Mouse (Mus musculus) left cerebral cortex, adult 2 months (tissue): ENCODE results near the gene 9430097D07Rik. TPM values are rescaled to one million over a fixed set of nuclear protein-coding genes. Genes with fewer than 3 reads are reported as not detected.
A peak's percentile ranks its signal among the peaks of the same experiment; 100 is the strongest.

Source experiments
- DNase-seq, 2 experiments: peaks; one replicate each; pipeline ENCODE4 v3.0.0; 2021 to 2022; ENCODE audit warnings: low spot score in 2 of 2, mixed read lengths in 1 of 2; ENCODE audit errors: extremely low spot score in 1 of 2
- H3K27ac ChIP-seq: fragments of 200-600 bp; 2 replicates; pipeline ENCODE4 v1.8.1; 2022
- H3K4me3 ChIP-seq: fragments of 200-600 bp; 2 replicates; pipeline ENCODE4 v1.8.1; 2022
- CTCF ChIP-seq: fragments of 200-600 bp; IDR thresholded peaks from 2 replicates; pipeline ENCODE4 v1.8.1; 2022; ENCODE audit warnings: antibody characterized with exemption, mild to moderate bottlenecking, moderate library complexity
- intact Hi-C: fragments of 180-260 bp; cut with DNase I; formaldehyde crosslinking; loops from one replicate; pipeline ENCODE4 v1.15.1; 2025
- total RNA-seq, 2 experiments: library from RNA; stranded (reverse); gene quantifications; 2 replicates each; pipeline ENCODE4 v1.2.3; 2021

The 9430097D07Rik gene
- total RNA-seq, 2 experiments from 2014 or later, result 0.75 to 1.1 TPM

DNA sequence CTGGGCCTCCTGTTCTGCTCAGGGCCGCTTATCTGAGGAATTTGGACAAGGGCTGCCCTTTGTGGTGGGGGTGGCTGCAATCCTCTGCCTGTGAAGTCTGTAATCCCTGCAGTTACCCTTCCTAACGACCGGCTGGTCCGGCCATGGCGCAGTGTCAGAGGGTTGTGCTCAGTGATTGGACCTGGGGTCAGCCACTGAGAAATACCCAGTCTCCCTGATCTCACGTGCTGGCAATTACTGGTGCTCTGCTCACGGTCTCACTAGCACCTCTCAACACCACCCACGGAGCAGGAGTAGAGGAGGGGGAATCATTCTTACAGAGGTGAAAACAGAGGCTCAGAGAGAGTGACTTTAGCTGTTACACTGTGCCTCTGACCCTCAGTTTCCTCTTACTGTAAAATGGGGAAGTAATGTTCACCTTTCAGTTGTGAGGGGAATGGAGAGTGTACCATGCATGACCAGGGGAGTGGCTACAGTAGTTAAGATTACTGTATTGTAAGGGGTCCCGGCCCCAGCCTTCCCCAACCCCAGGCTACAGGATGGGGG is 38.1 kb downstream of the 9430097D07Rik start:
- no peak for TF ChIP-seq CTCF
- Histone ChIP-seq H3K4me3 (peak overlapping the region; percentile 94), H3K27ac (peak overlapping the region; percentile 97)
- DNase-seq, result no peak
- intact Hi-C loops, result no loop called here

DNA sequence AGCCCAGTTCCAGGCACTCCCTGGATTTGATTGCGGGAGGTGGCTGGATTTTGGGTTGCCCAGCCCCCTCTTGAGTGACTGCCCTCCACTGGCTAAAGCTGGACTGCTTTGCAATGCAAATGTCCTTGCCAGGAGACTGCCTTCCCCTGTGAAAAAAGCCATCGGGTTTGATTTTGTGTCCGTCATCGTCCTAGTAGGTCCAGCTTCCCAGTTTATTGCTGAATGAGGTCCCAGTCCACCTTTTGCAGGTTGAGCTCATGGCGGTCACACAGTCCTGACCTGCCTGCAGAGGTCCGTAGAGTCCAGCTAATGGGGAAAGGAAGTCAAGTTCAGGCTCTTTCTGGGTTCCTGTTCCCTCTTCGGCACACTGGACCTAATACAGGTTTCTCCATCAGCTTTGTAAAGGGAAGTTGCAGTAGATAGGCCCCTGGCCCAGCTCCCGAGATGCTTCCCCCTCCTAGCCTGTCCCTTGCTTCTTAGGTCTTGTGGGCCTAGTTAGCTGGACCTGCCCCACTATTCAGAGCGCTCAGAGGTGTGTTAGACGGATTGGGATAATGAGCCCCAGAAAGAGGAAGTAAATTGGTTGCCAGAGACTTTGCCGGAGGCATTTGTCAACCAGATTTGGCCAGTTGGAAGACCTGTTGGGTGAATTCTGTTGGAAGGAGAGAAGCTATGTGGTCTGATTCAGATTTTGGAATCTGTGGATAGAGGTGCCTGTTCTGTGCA is 38.7 kb downstream of the 9430097D07Rik start:
- peak; percentile 62 for DNase-seq
- TF ChIP-seq CTCF, result peak; percentile 15
- Histone ChIP-seq H3K27ac (peak overlapping the region; percentile 97), H3K4me3 (peak overlapping the region; percentile 94)
- intact Hi-C loops, result no loop called here

DNA sequence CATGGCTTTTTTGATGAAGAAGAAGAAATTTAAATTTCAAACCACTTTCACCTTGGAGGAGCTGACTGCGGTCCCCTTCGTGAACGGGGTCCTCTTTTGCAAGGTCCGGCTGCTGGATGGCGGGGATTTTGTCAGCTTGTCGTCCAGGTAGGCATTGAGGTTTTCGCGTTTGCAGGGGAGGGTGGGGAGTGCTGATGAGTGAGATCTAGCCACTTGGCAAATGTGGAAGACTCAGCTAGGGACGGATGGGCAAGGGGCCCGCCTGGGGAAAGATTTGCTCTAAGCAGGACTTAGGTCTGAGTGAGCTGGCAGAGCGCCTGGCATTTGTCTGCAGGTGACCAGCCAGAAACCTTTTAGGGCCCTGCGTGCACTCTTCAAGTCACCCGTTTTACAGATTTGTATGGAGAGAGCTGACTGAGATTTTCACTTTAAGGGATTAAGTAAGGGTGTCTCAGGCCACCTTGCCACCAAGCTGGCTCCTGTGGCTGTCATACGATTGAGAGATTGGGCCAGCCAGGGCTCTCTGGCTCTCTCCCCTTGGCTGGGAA is 39.3 kb downstream of the 9430097D07Rik start:
- intact Hi-C loops, result no loop called here
- H3K27ac ChIP-seq, result peak overlapping the region; percentile 97
- TF ChIP-seq CTCF, result no peak
- H3K4me3 ChIP-seq, result peak overlapping the region; percentile 94
- peak in 1 of 2 experiments; percentile 26 for DNase-seq

DNA sequence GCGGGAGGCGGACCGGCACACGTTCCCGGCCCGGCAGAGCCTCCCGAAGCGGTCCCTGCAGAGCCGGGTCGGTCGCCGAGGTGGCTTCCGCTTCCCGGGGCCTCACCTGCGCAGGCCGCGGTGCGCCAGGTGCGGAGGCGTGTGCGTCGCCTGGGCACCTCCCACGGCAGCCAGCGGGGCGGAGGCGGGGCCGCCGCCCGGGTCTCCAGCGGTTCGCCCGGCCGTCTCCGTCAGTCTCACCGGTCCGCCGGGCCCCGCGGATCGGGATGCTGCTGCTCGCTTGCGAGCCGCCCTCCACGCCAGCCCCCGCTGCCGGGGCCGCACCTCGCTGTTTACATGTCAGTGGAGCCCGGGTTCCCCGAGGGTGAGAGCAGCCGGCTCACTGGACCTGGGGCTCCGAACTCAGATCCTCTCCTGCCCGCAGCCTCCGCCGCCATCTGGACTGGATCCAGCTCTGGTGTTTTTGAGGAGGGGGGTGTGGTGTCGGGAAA is 39.9 kb downstream of the 9430097D07Rik start:
- intact Hi-C loops, result loop anchor here (1.0 to 2.0 kb wide), 2 partner anchors 31 to 49 kb away; no protein-coding TSS in a partner anchor
- peak overlapping the region; percentile 97 for H3K27ac ChIP-seq
- no peak for TF ChIP-seq CTCF
- peak overlapping the region; percentile 94 for H3K4me3 ChIP-seq
- DNase-seq, result peak; percentile 61 to 63

DNA sequence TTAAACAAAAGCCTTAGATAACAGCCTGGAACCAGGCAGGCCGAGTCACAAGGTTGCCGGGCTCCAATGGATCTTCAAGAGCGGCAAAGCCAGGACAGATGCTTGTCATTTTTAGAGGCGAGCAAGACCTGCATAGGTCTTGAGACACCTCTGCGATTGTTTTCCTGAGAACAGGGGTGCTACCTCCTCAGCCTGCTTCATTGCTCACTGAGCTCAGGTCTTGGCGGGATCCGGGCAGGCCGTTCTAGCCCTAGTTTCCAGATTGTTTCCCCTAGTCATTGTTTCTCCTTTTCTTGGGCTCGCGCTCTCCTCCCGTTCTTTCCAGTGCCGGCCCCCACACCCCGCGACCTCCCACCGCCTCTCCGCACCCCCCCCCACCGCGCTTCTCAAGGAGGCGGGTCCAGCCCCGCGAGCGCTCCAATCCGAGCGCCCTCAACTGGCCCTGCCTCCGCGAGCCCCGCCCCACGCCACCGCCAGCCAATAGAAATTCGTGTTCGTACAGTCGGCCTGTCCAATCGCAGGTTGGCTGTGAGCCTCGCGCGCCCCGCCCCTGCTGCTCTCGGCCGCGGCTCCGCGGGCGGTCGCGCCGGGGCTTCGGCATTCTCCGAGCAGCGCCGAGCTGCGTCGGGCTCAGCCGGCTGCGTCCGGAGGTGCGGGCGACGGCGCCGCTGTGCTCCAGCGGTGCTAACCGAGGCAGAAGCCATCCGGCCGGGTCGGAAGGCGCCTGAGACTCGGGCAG is 40.6 kb downstream of the 9430097D07Rik start, which contains the start of gene Fam102a:
Fam102a (plus strand) TSS at position 600 of the 739 bp plus-strand sequence.
- intact Hi-C loops, result loop anchor here (1.0 to 2.0 kb wide), 2 partner anchors 31 to 48 kb away; no protein-coding TSS in a partner anchor
- peak within 1 kb of the TSS; percentile 94 for H3K4me3 ChIP-seq
- peak within 1 kb of the TSS; percentile 97 for H3K27ac ChIP-seq
- no peak for TF ChIP-seq CTCF
- peak; percentile 99 for DNase-seq

DNA sequence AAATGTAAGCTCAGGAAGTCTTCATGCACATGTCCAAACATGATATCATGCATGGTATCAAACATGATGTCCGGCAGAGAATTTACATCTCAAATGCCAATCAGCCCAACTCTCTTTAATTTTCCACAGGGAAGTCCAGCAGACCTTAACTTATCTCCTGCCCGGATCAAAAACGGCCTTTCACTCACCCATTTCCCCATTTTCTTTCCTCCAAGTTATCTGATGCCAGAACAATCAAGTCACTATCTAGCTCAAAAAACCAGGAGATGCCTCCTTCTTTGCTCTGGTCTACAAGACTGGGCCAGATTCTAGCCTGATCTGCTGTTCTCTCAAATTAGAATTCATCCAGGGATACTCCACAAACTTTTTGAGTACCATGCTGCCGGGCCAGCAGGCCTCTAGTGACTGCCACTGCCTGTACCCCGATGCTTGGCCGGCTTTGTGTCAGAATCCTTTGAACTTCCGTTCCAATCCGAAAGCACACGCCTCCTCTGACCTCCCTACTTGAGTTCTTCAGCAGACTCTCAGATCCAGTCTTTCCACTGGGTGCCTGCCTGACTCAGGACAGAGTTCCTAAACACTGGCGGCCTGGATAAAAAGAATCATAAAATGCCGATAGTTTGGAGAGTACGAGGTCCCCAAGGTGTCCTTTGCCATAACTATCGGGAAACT is 41.3 kb downstream of the 9430097D07Rik start:
- intact Hi-C loops, result loop anchor here (2.0 kb wide), 1 partner anchor 47 kb away; no protein-coding TSS in a partner anchor
- DNase-seq, result no peak
- Histone ChIP-seq H3K4me3 (peak overlapping the region; percentile 94), H3K27ac (peak overlapping the region; percentile 88)
- no peak for TF ChIP-seq CTCF

DNA sequence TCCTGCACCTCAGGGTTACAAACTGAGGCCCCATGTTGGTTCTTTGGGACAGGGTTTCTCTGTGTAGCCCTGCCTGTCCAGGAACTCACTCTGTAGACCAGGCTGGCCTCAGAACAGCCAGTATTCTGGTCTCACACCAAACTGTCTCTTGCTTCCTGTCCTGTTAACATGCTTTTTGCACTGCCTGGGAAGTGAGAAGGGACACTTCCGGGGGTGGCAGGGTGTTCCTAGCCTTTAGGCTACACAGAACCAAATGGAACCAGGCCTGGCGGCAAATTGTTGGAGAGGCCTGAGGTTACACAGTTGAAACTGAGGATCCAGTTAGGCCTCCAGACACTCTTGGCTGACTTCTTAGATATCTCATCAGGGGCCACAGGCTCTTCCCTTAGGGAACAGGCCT is 42.3 kb downstream of the 9430097D07Rik start:
- no peak for TF ChIP-seq CTCF
- H3K4me3 ChIP-seq, result no peak overlapping the region
- DNase-seq, result no peak
- intact Hi-C loops, result no loop called here
- H3K27ac ChIP-seq, result no peak overlapping the region

DNA sequence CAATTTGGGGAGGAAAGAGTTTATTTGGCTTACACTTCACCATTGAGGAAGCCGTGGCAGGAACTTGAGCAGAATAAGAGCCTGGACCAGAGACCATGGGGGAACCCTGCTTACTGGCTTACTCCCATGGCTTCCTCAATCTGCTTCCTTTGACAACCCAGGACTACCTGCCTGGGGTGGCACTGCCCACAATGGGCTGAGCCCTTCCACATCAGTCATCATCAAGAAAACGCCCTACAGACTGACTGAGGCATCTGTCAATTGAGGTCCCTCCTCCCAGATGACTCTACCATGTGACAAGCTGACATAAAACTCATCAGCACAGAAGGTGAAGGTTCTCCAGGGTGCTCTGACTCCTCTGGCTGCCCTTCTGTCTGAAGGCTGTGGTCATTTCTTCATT is 45.0 kb downstream of the 9430097D07Rik start:
- DNase-seq, result no peak
- H3K4me3 ChIP-seq, result no peak overlapping the region
- no peak overlapping the region for H3K27ac ChIP-seq
- no peak for TF ChIP-seq CTCF
- intact Hi-C loops, result no loop called here

DNA sequence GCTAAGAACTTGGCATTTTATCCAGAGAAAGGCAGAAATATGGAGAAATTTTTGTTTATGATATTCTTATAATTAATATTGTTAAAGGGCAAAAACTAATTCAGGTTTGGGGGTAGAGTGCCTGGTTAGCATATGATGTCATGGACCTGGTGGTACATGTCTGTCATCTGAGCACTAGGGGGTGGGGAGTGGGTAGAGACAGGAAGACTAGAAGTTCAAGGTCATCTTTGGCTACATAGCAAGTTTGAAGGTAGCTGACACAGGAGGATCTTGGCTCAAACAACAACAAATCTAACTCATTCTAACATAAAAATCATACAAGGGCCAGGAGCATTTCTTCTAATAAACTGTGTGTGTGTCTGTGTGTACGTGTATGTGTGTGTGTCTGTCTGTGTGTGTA is 47.2 kb downstream of the 9430097D07Rik start:
- intact Hi-C loops, result no loop called here
- Histone ChIP-seq H3K4me3 (no peak overlapping the region), H3K27ac (no peak overlapping the region)
- DNase-seq, result no peak
- no peak for TF ChIP-seq CTCF

DNA sequence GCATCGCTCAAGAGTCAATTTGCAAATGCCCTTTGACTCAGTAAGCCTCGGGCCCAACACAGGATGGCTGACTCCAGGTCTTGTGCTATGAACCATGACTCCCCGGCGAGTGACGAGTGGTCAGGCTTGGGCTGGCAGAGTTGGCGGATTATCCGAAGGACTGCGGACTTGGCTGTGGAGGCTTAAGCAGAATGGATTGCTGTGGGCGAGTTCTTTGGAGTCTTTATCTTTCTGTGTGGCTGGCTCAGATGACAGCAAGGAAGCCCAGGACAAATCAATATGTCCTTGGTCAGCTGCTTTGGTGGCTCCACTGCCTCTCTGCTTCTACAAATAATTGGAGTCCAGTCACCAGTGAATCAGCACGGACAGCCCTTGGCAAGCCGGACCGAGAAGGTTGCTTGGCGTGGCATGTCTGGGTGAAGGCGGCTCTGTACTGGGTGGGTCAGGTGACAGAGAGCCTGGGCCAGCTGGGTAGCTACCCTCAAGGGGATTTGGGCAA is 48.0 kb downstream of the 9430097D07Rik start:
- intact Hi-C loops, result no loop called here
- Histone ChIP-seq H3K27ac (no peak overlapping the region), H3K4me3 (no peak overlapping the region)
- no peak for DNase-seq
- no peak for TF ChIP-seq CTCF

DNA sequence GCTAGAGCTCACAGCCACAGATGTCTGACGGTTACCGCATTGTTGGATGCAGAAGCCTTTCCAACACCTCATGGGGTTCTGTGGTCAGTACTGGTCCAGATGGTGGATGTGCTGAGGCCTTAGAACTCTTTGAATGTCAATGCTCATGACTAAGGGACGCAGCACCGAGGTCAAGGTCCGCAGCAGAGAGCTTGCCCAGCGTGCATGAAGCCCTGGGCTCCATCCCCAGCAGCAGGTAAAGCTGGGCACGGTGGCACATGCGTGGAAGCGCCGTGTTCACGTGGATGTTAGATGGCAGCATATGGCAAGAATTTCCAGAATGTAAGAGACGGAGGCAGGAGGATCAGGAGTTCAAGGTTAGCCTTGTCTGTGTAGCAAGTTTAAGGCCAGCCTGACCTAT is 49.7 kb downstream of the 9430097D07Rik start:
- intact Hi-C loops, result no loop called here
- no peak for TF ChIP-seq CTCF
- no peak for DNase-seq

More for the DNA sequence above, 49.7 kb downstream of the 9430097D07Rik start:
- no peak overlapping the region for H3K27ac ChIP-seq
- no peak overlapping the region for H3K4me3 ChIP-seq
